Mouse (Mus musculus): Measurements from ENCODE around the gene Rabepk. TPM values are rescaled to one million over a fixed set of nuclear protein-coding genes. Genes with fewer than 3 reads are reported as not detected.
"Not testable (repeated sequence)": the region's sequence is repeated elsewhere in the genome, so short reads cannot be mapped to it uniquely, and the experiment has no call there.

Rabepk gene
- 4.8 and 9.0 TPM in 2 replicates for polyA plus RNA-seq (2012; ENCODE audit: insufficient read depth, low replicate concordance)

DNA sequence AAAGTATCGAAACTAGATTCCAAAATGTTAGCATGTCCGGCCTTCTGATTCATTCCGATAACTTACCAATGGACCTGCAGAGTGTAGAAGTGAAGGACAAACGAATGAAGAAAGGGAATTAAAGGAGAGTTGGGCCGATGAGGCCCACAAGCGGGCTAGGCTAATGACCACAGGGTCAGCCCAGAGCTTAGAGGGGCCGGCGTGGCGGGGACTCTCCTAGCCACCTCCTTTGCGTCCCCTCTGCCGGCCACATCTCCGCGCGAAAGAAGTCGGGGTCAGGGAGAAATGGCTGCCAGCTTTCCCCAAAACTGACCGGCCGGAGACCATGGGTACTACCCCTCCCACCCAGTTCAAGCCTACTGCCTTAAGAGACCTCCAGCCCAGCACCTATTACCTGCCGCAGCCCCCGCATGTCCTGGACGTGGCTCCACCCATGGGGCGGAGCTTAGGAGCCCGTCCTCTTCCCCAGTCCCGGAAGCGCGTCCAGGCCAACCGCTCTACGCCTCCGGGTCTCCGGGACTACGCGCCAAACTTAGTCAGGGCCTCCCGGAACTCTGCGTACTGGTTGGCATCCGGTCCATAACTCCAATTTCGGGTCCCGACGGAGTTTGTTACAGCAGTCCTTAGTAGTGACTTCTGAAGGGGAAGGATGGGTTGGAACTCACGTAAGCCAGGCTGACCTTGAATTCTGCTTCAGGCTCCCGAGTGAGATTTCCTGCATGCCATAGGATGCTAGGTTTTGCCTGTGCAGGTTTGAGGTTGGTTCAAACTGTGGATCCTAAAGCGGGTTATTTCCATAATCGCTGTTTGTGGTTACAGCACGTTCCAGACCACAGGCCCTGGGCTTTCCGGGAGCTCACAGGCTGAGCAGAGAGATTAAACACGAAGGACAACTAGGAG, at the start of gene Rabepk:
Rabepk (minus strand) TSS at position 556 of the 900 bp plus-strand sequence.
- peaks cover 30% of the 10 kb centered on the region for H3K36me3 ChIP-seq (replicated peaks; ENCODE audit: low read length)
- H3K4me1 ChIP-seq: peaks cover 45% of the 10 kb centered on the region
- H3K27me3 ChIP-seq (replicated peaks): no peaks in the 10 kb centered on the region
- peaks cover 2% of the 10 kb centered on the region for H3K9me3 ChIP-seq
- TF ChIP-seq FLI1 (IDR thresholded peaks at IDR 0.05; ENCODE audit: low read length) (peak; percentile 70; the same call in 1 of the 2 replicates), GATA1 (IDR thresholded peaks at IDR 0.05; ENCODE audit: borderline replicate concordance, low read length) (no peak; the same call in 2 of the 3 replicates)
- peak within 1 kb of the TSS; percentile 95 for H3K4me3 ChIP-seq (replicated peaks)

DNA sequence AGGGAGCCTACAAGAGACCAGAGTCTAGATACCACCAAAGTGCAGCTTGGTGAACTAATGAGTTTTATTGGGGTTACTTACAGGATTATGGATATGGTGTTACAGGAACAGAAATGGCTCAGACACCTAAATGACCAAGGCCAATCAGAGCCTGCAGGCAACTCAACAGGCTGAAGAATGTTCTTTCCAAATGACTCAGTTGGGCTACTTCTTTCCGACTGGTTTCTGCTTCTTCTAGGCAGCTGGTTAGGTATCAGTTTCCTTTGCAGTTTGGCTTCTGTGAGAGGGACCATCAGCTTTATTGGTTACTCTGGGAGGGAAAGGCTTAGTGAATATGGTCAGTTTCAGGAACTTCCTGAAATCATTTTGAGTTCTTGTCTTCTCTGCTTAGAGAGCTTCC, 48.0 kb upstream of the Rabepk start:
- Histone ChIP-seq H3K4me1 (no peaks in the 10 kb centered on the region), H3K4me3 (replicated peaks) (no peak overlapping the region), H3K27me3 (replicated peaks) (no peaks in the 10 kb centered on the region), H3K9me3 (peaks cover 12% of the 10 kb centered on the region), H3K36me3 (replicated peaks; ENCODE audit: low read length) (peaks cover 45% of the 10 kb centered on the region)
- no peak for TF ChIP-seq GATA1 (IDR thresholded peaks at IDR 0.05; ENCODE audit: borderline replicate concordance, low read length)
- no peak for TF ChIP-seq FLI1 (IDR thresholded peaks at IDR 0.05; ENCODE audit: low read length)

DNA sequence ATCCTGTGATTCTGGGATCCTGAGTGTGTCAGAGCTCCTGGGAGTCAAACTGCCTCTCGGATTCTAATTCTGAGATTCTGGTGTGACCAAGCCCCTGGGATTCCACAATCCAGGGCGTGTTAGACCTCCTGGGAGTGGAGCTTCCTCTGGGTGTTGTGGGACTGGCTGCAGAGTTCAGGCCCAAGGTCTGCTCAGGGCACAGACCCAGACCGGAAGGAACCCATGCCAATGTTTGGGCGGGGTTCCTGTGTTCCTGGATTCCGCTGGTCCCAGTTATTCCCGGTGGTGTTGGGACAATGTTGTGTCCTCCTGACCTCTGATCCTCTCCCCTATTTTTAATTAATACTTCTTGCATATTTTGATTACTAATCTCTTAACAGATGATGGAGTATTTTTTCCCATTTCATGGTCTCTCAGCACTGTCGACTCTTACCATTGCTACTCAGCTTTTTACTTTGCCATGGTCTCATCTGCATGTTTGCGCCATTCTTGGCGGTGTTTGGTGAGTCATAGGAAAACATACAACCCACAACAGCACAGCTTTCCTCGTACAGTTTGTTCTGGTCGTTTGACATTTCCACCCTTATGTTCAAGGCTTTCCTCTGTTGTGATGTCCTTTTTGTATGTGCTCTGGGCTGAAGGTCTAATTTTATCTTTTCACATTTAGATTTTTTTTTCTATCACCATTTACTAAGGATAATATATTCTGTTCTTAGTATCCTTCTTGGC, 43.7 kb upstream of the Rabepk start:
- no peaks in the 10 kb centered on the region for H3K4me1 ChIP-seq
- H3K4me3 ChIP-seq (replicated peaks): no peak overlapping the region
- H3K27me3 ChIP-seq (replicated peaks): peaks cover under 1% of the 10 kb centered on the region
- peaks cover 12% of the 10 kb centered on the region for H3K9me3 ChIP-seq
- TF ChIP-seq GATA1 (IDR thresholded peaks at IDR 0.05; ENCODE audit: borderline replicate concordance, low read length) (no peak), FLI1 (IDR thresholded peaks at IDR 0.05; ENCODE audit: low read length) (no peak)
- H3K36me3 ChIP-seq (replicated peaks; ENCODE audit: low read length): peaks cover 7% of the 10 kb centered on the region

DNA sequence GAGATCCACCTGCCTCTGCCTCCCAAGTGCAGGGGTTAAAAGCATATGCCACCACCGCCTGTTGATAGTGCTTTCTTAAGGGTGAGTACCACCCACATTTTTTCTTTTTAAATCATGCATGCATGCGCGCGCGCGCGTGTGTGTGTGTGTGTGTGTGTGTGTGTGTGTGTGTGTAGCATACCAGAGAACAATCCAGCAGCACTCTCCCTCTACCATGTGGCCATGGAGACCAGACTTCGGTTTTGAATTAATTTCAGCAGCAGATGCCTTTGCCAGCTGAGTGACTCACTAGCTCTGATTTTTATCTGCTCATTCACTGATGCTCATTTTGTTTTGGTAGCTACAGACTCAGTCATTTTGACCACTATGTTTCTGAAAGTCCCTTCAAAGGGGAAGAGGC, 42.0 kb upstream of the Rabepk start:
- no peaks in the 10 kb centered on the region for H3K36me3 ChIP-seq (replicated peaks; ENCODE audit: low read length)
- no peaks in the 10 kb centered on the region for H3K4me1 ChIP-seq
- no peak overlapping the region for H3K4me3 ChIP-seq (replicated peaks)
- TF ChIP-seq GATA1 (IDR thresholded peaks at IDR 0.05; ENCODE audit: borderline replicate concordance, low read length) (no peak), FLI1 (IDR thresholded peaks at IDR 0.05; ENCODE audit: low read length) (no peak)
- no peaks in the 10 kb centered on the region for H3K9me3 ChIP-seq
- peaks cover 4% of the 10 kb centered on the region for H3K27me3 ChIP-seq (replicated peaks)

DNA sequence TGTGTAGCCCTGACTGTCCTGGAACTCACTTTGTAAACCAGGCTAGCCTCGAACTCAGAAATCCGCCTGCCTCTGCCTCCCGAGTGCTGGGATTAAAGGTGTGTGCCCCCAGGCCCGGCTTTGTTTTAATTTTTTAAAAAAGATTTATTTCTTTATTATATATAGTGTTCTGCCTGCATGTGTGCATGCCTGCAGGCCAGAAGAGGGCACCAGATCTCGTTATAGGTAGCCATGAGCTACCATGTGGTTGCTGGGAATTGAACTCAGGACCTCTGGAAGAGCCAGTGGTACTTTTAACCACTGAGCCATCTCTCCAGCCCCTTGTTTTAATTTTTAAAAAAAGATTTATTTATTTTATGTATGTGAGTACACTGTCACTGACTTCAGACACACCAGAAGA, 40.4 kb upstream of the Rabepk start:
- not testable (repeated sequence) for H3K27me3 ChIP-seq (replicated peaks); H3K4me1 ChIP-seq; H3K9me3 ChIP-seq; H3K4me3 ChIP-seq (replicated peaks); H3K36me3 ChIP-seq (replicated peaks; ENCODE audit: low read length)

DNA sequence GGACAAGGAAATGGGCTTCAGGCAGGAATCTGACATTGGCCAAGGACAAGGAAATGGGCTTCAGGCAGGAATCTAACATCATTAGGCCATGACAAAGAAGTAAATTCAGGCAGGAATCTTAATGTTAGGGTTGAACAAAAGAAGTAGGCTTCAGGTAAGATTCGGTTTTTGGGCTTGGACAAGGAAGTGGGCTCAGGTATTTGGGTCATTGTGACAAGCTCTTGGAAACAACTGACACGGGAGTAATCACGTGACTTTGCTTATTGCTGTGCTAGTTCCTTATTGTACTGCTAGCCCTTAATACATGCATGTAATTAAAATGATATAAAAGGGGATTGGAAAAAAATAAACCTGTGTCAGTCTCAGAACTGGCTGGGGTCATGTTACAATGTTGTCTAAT, 36.0 kb upstream of the Rabepk start:
- TF ChIP-seq GATA1 (IDR thresholded peaks at IDR 0.05; ENCODE audit: borderline replicate concordance, low read length) (no peak), FLI1 (IDR thresholded peaks at IDR 0.05; ENCODE audit: low read length) (no peak)
- no peaks in the 10 kb centered on the region for H3K36me3 ChIP-seq (replicated peaks; ENCODE audit: low read length)
- H3K4me3 ChIP-seq (replicated peaks): no peak overlapping the region
- H3K4me1 ChIP-seq: no peaks in the 10 kb centered on the region
- H3K9me3 ChIP-seq: peaks cover 5% of the 10 kb centered on the region; the same call in 1 of the 2 replicates
- peaks cover 4% of the 10 kb centered on the region for H3K27me3 ChIP-seq (replicated peaks)

DNA sequence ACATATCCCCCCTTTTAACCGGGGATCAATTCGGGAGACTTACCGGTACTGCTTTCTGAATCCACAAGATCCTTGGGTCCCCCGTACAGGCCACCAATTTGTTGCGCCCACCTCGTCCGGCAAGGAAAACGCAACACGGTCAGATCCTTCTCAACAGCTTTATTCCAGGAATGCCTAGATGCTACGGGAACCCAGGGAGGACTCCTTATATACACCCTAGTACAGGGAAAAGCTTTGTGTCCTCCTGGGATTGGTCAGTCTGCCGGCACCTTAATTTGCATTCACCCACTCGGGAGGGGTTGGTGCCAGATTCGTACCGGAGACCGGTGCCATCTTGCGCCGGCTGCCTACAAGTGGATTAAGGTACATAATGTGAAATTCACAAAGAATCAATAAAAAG, 33.9 kb upstream of the Rabepk start:
- H3K4me1 ChIP-seq: no peaks in the 10 kb centered on the region

DNA sequence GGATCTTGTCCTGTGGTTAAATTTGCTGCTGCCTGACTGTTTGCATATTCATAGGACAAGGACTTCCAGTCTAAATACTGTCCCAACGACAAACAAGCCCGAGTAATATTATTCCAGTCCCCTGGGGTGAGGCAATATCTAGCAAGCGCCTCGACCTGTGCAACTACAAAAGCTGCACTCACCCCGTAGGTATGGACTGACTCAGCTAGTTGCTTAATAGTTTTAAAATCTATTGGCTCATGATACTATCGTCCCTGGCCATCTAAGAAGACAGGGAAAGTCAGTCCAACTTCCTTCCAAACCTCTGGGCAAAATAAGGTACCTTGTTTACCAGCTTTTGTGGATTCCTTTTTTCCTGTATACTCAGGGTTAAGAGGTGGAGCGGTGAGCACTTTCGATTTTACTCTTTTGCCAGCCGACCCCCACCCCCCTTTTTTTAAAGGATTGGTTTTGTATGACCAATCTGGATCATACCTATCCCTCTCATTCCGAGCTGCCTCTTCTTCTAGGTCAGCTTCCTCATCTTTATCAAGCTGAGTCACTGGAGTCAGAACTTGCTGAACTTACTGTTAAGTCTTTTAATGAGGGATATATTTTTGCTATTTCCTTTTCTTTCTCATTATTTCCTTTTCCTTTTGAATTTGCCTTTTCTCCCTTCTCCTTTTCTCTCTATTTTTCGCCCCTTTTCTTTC, 33.2 kb upstream of the Rabepk start, which contains the start of gene Gm34653:
Gm34653 (plus strand) TSS at position 242 of the 692 bp plus-strand sequence.
- not testable (repeated sequence) for H3K4me3 ChIP-seq (replicated peaks); H3K36me3 ChIP-seq (replicated peaks; ENCODE audit: low read length); H3K27me3 ChIP-seq (replicated peaks); H3K4me1 ChIP-seq
- peaks cover 23% of the 10 kb centered on the region for H3K9me3 ChIP-seq

More for the DNA sequence above, 33.9 kb upstream of the Rabepk start:
- H3K4me3 ChIP-seq (replicated peaks): no peak overlapping the region
- H3K9me3 ChIP-seq: peaks cover 23% of the 10 kb centered on the region
- no peaks in the 10 kb centered on the region for H3K36me3 ChIP-seq (replicated peaks; ENCODE audit: low read length)
- no peak for TF ChIP-seq GATA1 (IDR thresholded peaks at IDR 0.05; ENCODE audit: borderline replicate concordance, low read length)
- TF ChIP-seq FLI1 (IDR thresholded peaks at IDR 0.05; ENCODE audit: low read length): no peak
- H3K27me3 ChIP-seq (replicated peaks): peaks cover 4% of the 10 kb centered on the region

DNA sequence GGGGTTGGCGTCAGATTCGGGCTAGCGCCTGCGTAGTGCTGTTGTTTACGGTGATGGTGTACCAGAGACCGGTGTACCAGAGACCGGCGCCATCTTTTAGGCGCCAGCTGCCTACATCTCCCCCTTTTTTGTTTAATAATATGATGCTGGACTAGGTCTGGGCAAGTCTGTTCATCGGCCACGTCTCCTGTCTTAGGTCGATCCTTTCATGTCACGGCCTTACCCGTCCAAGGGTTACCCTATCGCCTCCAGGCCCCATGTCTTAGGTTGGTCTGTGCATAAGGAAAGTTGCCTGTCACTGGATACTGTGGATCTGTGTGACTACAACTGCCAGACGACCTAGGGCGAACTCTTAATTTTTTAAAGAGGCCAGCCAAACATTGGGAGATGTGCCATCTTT, 30.4 kb upstream of the Rabepk start:
- not testable (repeated sequence) for H3K27me3 ChIP-seq (replicated peaks); H3K4me1 ChIP-seq; H3K4me3 ChIP-seq (replicated peaks); H3K36me3 ChIP-seq (replicated peaks; ENCODE audit: low read length)
- peaks cover 18% of the 10 kb centered on the region for H3K9me3 ChIP-seq

DNA sequence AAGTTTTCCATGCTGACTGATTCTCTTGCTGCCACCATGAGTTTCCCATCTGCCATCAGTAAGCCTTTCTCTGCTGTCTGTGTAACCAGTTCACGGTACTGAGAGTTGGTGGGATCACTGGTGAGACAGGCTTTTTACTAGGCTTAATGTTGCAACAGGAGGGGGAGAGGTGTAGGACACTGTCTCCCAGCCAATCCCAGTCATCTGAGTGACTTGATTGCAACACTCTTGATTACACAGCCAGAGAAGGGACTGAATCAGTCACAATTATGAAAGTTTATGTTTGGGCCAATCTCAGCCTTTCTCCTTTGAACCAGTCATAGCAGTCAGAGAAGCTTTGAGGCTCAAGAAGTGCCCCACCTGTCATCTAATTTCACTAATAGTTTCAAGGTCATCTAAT, 28.3 kb upstream of the Rabepk start:
- Histone ChIP-seq H3K36me3 (replicated peaks; ENCODE audit: low read length) (peaks cover 3% of the 10 kb centered on the region), H3K4me1 (peaks cover 27% of the 10 kb centered on the region), H3K9me3 (peaks cover 18% of the 10 kb centered on the region), H3K4me3 (replicated peaks) (no peak overlapping the region), H3K27me3 (replicated peaks) (no peaks in the 10 kb centered on the region)
- TF ChIP-seq GATA1 (IDR thresholded peaks at IDR 0.05; ENCODE audit: borderline replicate concordance, low read length) (no peak), FLI1 (IDR thresholded peaks at IDR 0.05; ENCODE audit: low read length) (no peak)
